Mouse (Mus musculus) myocyte (in vitro differentiated cells): ENCODE measurements around the gene Gm20388. TPM values are rescaled to one million over a fixed set of nuclear protein-coding genes. Genes with fewer than 3 reads are reported as not detected.
"Not testable (repeated sequence)": the region's sequence is repeated elsewhere in the genome, so short reads cannot be mapped to it uniquely, and the experiment has no call there.

Experiments
- H3K27me3 ChIP-seq: one replicate; pipeline ENCODE4 v1.6.1; 2011; ENCODE audit not compliant: control insufficient read depth, insufficient read depth, insufficient read length
- H3K36me3 ChIP-seq: one replicate; pipeline ENCODE4 v1.6.1; 2011; ENCODE audit not compliant: control insufficient read depth, insufficient read depth
- H3K4me2 ChIP-seq: one replicate; pipeline ENCODE4 v1.6.1; 2011; ENCODE audit warnings: low read depth, control low read depth
- H3K4me3 ChIP-seq: one replicate; pipeline ENCODE4 v1.5.1; 2011; ENCODE audit warnings: mild to moderate bottlenecking, control low read depth, moderate library complexity
- H3K79me2 ChIP-seq: one replicate; pipeline ENCODE4 v1.6.1; 2011; ENCODE audit not compliant: control insufficient read depth, insufficient read depth
- H3ac ChIP-seq: one replicate; pipeline ENCODE4 v1.6.1; 2011; ENCODE audit not compliant: control insufficient read depth, insufficient read length
- CEBPB ChIP-seq: IDR thresholded peaks from 2 replicates; pipeline ENCODE4 v1.6.1; 2011; ENCODE audit warnings: mild to moderate bottlenecking, moderate library complexity; ENCODE audit not compliant: poor library complexity, insufficient read depth, severe bottlenecking
- E2F4 ChIP-seq: IDR thresholded peaks from one replicate; pipeline ENCODE4 v1.6.1; 2011; ENCODE audit warnings: mild to moderate bottlenecking, control low read depth, moderate library complexity; ENCODE audit not compliant: insufficient read depth
- MAX ChIP-seq: IDR thresholded peaks from one replicate; pipeline ENCODE4 v1.6.1; 2011; ENCODE audit warnings: low read depth, mild to moderate bottlenecking, control low read depth
- MYOD1 ChIP-seq, 3 experiments: IDR thresholded peaks; one replicate each; pipeline ENCODE4 v1.6.1; 2011; ENCODE audit warnings: control low read depth in 2 of 3, low read depth in 2 of 3, mild to moderate bottlenecking in 2 of 3, moderate library complexity in 1 of 3; ENCODE audit not compliant: insufficient read length in 2 of 3, control insufficient read depth in 1 of 3
- MYOG ChIP-seq, 3 experiments: IDR thresholded peaks; one replicate each; pipeline ENCODE4 v1.6.1; 2011; ENCODE audit warnings: control low read depth in 2 of 3, low read depth in 2 of 3, mild to moderate bottlenecking in 2 of 3; ENCODE audit not compliant: insufficient read length in 2 of 3, control insufficient read depth in 1 of 3, insufficient read depth in 1 of 3
- POLR2A ChIP-seq: IDR thresholded peaks from one replicate; pipeline ENCODE4 v1.6.1; 2011; ENCODE audit warnings: low read depth, mild to moderate bottlenecking, control low read depth, moderate library complexity; ENCODE audit not compliant: insufficient read length
- POLR2AphosphoS2 ChIP-seq: IDR thresholded peaks from one replicate; pipeline ENCODE4 v1.6.1; 2011; ENCODE audit warnings: low read depth, control low read depth; ENCODE audit not compliant: insufficient read length
- REST ChIP-seq: IDR thresholded peaks from one replicate; pipeline ENCODE4 v1.6.1; 2011; ENCODE audit warnings: mild to moderate bottlenecking, control low read depth, moderate library complexity; ENCODE audit not compliant: insufficient read depth, insufficient read length
- SRF ChIP-seq: IDR thresholded peaks from one replicate; pipeline ENCODE4 v1.6.1; 2011; ENCODE audit warnings: low read depth; ENCODE audit not compliant: control insufficient read depth, insufficient read length
- TCF12 ChIP-seq: IDR thresholded peaks from one replicate; pipeline ENCODE4 v1.6.1; 2011; ENCODE audit warnings: mild to moderate bottlenecking, control low read depth; ENCODE audit not compliant: poor library complexity, insufficient read depth, severe bottlenecking
- TCF3 ChIP-seq: IDR thresholded peaks from one replicate; pipeline ENCODE4 v1.6.1; 2011; ENCODE audit warnings: low read depth, control low read depth; ENCODE audit not compliant: insufficient read length
- USF1 ChIP-seq: IDR thresholded peaks from one replicate; pipeline ENCODE4 v1.6.1; 2011; ENCODE audit warnings: low read depth, mild to moderate bottlenecking, control low read depth, moderate library complexity
- polyA plus RNA-seq: library from polyadenylated mRNA; unstranded; fragments of >200 nt; fragmentation: generic; extraction: Trizol; gene quantifications from one replicate; pipeline ENCODE4 v1.2.1, GENCODE M21; 2012; ENCODE audit warnings: missing spikeins

Gm20388 gene
- polyA plus RNA-seq, 1 experiment: 15.3 TPM

GRCm38 (mm10) chr8:123220917-123221316 lies 3310.3 kb downstream of the Gm20388 start:
- no peak overlapping the region for H3K4me3 ChIP-seq
- H3K4me2 ChIP-seq: peak overlapping the region; percentile 48
- H3K36me3 ChIP-seq: no peaks in the 10 kb centered on the region
- H3ac ChIP-seq: no peak overlapping the region
- no peaks in the 10 kb centered on the region for H3K27me3 ChIP-seq
- H3K79me2 ChIP-seq: peaks cover 6% of the 10 kb centered on the region
- TF ChIP-seq USF1 (no peak), E2F4 (no peak), CEBPB (no peak), POLR2A (no peak), TCF3 (no peak), TCF12 (no peak), POLR2AphosphoS2 (no peak), SRF (no peak), MYOD1 (IDR thresholded peaks at IDR 0.05; ENCODE audit: control insufficient read depth in 1 of 3, insufficient read length in 2 of 3, low read depth in 2 of 3) (no peak), MAX (no peak), MYOG (IDR thresholded peaks at IDR 0.05; ENCODE audit: control insufficient read depth in 1 of 3, insufficient read depth in 1 of 3, insufficient read length in 2 of 3, low read depth in 2 of 3) (no peak)

- TF ChIP-seq MYOG (IDR thresholded peaks at IDR 0.05; ENCODE audit: control insufficient read depth in 1 of 3, insufficient read depth in 1 of 3, insufficient read length in 2 of 3, low read depth in 2 of 3) (peak in 1 of 3 experiments; percentile 9), TCF12 (no peak), POLR2A (peak; percentile 99), CEBPB (no peak), REST (no peak), SRF (peak; percentile 70), MYOD1 (IDR thresholded peaks at IDR 0.05; ENCODE audit: control insufficient read depth in 1 of 3, insufficient read length in 2 of 3, low read depth in 2 of 3) (peak in 1 of 3 experiments; percentile 1), USF1 (no peak), POLR2AphosphoS2 (peak; percentile 98), E2F4 (no peak)
- Histone ChIP-seq H3K79me2 (peaks cover 6% of the 10 kb centered on the region), H3K4me3 (peak within 1 kb of the TSS; percentile 85), H3K36me3 (no peaks in the 10 kb centered on the region), H3K4me2 (peak within 1 kb of the TSS; percentile 100), H3ac (peak within 1 kb of the TSS; percentile 29), H3K27me3 (no peaks in the 10 kb centered on the region)
Measured at GRCm38 (mm10) chr8:123224278-123225266, 3313.9 kb downstream of the Gm20388 start, which contains the start of gene Cdk10. Gene Cdk10 (plus strand): TSS chr8:123224842.

GRCm38 (mm10) chr8:123228416-123228815 lies 3317.8 kb downstream of the Gm20388 start:
- H3K79me2 ChIP-seq: peaks cover 6% of the 10 kb centered on the region
- H3ac ChIP-seq: no peak overlapping the region
- TF ChIP-seq POLR2AphosphoS2 (no peak), MYOD1 (IDR thresholded peaks at IDR 0.05; ENCODE audit: control insufficient read depth in 1 of 3, insufficient read length in 2 of 3, low read depth in 2 of 3) (no peak), TCF3 (no peak), MYOG (IDR thresholded peaks at IDR 0.05; ENCODE audit: control insufficient read depth in 1 of 3, insufficient read depth in 1 of 3, insufficient read length in 2 of 3, low read depth in 2 of 3) (no peak), MAX (no peak), SRF (no peak), CEBPB (no peak), REST (no peak), TCF12 (no peak), POLR2A (no peak), USF1 (no peak), E2F4 (no peak)
- no peak overlapping the region for H3K4me2 ChIP-seq
- no peaks in the 10 kb centered on the region for H3K27me3 ChIP-seq
- no peaks in the 10 kb centered on the region for H3K36me3 ChIP-seq
- H3K4me3 ChIP-seq: no peak overlapping the region

GRCm38 (mm10) chr8:123230326-123230725 lies 3319.7 kb downstream of the Gm20388 start:
- not testable (repeated sequence) for H3K4me3 ChIP-seq, H3K79me2 ChIP-seq, H3ac ChIP-seq, H3K36me3 ChIP-seq, H3K27me3 ChIP-seq, H3K4me2 ChIP-seq

GRCm38 (mm10) chr8:123231742-123232141 lies 3321.1 kb downstream of the Gm20388 start:
- no peak overlapping the region for H3ac ChIP-seq
- H3K4me3 ChIP-seq: no peak overlapping the region
- H3K27me3 ChIP-seq: no peaks in the 10 kb centered on the region
- no peak for TF ChIP-seq CEBPB
- TF ChIP-seq MYOG (IDR thresholded peaks at IDR 0.05; ENCODE audit: control insufficient read depth in 1 of 3, insufficient read depth in 1 of 3, insufficient read length in 2 of 3, low read depth in 2 of 3): no peak
- no peak for TF ChIP-seq REST
- TF ChIP-seq E2F4: no peak
- H3K4me2 ChIP-seq: no peak overlapping the region
- H3K36me3 ChIP-seq: no peaks in the 10 kb centered on the region
- no peaks in the 10 kb centered on the region for H3K79me2 ChIP-seq
